Mouse (Mus musculus) kidney, embryonic 14.5 days (tissue): Measurements from ENCODE around the gene Tead3. TPM values are rescaled to one million over a fixed set of nuclear protein-coding genes. Genes with fewer than 3 reads are reported as not detected.

Source experiments
- polyA plus RNA-seq: library from polyadenylated mRNA; unstranded; fragments of >200 nt; fragmentation: Nextera tagmentation; extraction: Ambion mirVana; gene quantifications from 2 replicates; pipeline ENCODE4 v1.2.1, GENCODE M21; 2014

Tead3 gene
- polyA plus RNA-seq, 1 experiment from 2014 or later: 10.9 TPM

Other genes with a start within 250 kb of the Tead3 start
- 20.5 and 31.3 TPM in 2 replicates for gene Scube3, start 208.7 kb downstream of the Tead3 start, polyA plus RNA-seq
- gene Zfp523, start 173.7 kb downstream of the Tead3 start, polyA plus RNA-seq: 38.0 and 39.7 TPM in 2 replicates
- gene Def6, start 143.0 kb downstream of the Tead3 start, polyA plus RNA-seq: 2.7 and 3.5 TPM in 2 replicates
- gene Ppard, start 118.1 kb downstream of the Tead3 start, polyA plus RNA-seq: 2.3 and 3.5 TPM in 2 replicates
- gene Fance, start 37.3 kb downstream of the Tead3 start, polyA plus RNA-seq: 24.1 and 31.9 TPM in 2 replicates
- 911 and 1,064 TPM in 2 replicates for gene Rpl10a, start 22.3 kb downstream of the Tead3 start, polyA plus RNA-seq
- gene Tulp1, start 14.4 kb upstream of the Tead3 start, polyA plus RNA-seq: 5.1 and 5.6 TPM in 2 replicates
- gene Fkbp5, start 166.7 kb upstream of the Tead3 start, polyA plus RNA-seq: 10.0 and 14.0 TPM in 2 replicates
- gene Armc12, start 180.0 kb upstream of the Tead3 start, polyA plus RNA-seq: not detected in 2 replicates
- gene Clpsl2, start 198.6 kb upstream of the Tead3 start, polyA plus RNA-seq: not detected in 2 replicates
- gene Clps, start 209.9 kb upstream of the Tead3 start, polyA plus RNA-seq: not detected in 2 replicates
- gene Lhfpl5, start 224.8 kb upstream of the Tead3 start, polyA plus RNA-seq: 0.45 and 0.51 TPM in 2 replicates